Mouse (Mus musculus) monocyte, adult 2 months (primary cell): ENCODE measurements around the gene Apol6.
"Not testable (repeated sequence)": the region's sequence is repeated elsewhere in the genome, so short reads cannot be mapped to it uniquely, and the experiment has no call there.

Source experiments
- DNase-seq, 2 experiments: peaks; one replicate each; pipeline ENCODE4 v3.0.0; 2022; ENCODE audit warnings: low spot score in 2 of 2, low read depth in 1 of 2

Apol6 gene

DNA sequence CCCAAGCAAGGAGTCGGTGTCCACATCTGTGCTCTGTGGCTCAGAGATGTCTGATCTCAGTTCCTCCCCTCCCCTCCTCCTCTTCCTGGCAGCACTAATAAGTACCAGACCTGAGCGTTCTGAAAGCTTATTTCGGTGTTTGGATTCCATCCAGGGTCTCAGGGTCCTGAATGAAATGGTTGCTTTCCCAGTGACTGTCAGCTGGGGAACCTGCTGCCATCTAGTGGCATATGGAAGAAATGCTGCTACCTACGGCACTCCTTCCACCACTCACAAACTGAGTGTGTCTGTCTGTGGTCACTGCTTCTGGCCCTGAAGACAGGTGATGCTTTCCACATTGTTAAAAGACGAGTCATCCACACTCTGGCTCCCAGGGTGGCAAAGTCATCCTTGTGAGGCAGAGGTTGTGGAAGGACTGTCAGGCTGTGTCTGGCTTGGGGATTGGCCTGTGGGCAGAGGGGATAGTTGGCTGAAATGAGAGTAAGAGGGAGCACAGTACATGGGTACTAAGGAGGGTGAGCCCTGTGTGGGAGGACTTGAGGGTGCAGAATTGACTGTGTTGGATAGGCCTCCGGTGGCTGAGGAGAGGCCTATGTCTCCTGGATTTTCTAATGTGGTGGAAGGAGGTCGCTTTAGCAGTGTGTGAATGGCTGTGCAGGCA lies 15.1 kb upstream of the Apol6 start:
- no peak for DNase-seq

DNA sequence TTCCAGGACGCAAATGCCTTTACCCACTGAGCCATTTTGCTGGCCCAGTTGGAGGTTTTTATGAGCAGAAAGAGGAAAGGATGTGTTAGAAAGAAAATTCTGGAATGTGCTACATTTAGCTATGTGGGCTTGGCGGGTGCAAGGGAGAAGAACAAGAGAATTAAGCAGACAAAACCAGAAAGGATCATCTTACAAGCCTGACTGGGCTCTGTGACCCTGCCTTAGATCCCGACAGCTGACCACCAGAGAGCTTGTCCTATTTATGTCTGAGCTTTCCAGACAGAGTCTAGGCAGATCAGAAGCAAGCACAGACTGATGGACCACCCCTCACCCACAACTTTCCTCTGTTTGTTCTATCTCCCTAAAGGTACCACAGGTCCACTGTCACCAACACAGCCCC lies 13.3 kb upstream of the Apol6 start:
- DNase-seq = no peak

DNA sequence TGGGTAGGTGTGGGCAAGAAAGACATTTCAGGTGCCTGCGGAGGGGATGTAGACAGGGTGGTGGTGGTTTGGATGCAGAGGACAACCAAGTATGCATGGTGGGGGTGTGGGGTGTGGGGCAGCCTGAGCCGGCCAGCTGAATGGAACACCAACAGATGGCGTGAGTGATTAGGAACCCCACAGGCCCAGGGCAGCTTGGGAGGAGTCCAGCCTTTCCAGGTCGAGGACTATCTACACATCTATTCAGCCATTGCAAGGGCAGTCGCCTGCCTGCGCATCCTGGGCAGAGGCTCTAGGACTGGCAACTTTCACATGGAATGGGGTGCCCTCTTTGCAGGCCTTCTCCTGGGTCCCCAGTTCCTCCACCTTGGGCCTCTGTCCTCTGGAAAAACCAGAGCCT lies 10.0 kb upstream of the Apol6 start:
- DNase-seq = no peak

DNA sequence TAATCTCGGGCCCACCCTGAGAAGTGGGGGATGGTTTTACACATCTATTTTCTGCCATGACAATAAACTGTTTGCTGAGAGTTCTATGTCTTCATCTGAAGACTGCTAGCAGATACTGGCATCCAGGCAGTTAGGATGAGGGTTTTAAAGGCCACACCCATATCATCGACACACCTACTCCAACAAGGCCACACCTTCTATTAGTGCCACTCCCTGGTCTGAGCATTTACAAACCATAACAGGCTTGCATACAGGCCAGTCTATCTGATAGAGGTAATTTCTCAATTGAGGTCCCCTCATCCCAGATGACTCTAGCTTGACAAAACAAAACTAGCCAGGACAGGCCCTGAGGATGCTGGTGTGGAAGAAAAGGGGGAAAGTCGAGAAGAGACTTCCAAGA lies 8.9 kb upstream of the Apol6 start:
- DNase-seq = no peak

DNA sequence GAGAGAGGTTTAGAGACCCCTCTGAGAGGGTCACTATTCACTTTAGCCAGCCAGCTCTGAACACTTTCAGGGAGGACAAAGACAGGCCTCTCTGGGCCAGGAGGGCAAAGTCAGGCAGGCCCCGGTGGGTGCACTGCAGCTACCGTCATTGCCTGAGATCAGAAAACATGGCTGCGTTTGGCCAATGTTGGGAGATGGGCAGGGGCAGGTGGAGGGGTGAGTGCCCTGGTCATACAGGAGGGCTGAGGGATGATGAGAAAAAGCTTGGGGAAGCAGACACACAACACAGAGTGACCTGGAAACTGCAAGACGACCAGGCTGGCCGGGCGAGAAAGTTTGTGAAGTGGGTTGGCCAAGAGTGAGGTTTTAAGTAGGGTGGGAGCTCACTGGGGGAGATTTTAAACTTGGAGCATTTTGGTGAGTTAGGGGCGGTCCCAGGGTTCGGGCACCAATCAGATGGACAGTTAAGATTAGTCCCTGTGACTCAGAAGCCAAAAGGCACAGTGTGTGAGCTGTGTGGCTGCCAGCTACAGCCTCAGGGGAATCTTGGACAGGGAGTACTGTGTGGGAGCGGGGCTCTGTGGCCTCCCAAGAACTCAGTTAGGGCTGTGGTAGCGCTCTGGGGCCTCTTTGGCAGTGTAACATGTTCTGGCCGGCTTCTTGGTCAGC lies 8.1 kb upstream of the Apol6 start:
- DNase-seq = no peak

DNA sequence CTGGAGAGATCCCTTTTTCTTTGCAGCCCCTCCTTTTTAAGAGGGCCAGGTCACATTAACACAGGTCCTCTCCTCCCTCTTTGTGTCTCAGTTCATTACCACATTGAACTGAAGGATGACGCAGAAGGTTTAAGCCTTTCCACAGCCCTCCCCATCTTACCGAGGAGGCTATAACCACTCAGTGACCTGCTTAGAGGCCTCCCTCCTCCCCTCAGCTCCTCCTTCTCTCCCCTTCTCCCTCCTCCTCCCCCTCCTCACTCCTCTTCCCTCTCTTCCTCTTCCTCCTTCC lies 7.6 kb upstream of the Apol6 start:
- no peak for DNase-seq

DNA sequence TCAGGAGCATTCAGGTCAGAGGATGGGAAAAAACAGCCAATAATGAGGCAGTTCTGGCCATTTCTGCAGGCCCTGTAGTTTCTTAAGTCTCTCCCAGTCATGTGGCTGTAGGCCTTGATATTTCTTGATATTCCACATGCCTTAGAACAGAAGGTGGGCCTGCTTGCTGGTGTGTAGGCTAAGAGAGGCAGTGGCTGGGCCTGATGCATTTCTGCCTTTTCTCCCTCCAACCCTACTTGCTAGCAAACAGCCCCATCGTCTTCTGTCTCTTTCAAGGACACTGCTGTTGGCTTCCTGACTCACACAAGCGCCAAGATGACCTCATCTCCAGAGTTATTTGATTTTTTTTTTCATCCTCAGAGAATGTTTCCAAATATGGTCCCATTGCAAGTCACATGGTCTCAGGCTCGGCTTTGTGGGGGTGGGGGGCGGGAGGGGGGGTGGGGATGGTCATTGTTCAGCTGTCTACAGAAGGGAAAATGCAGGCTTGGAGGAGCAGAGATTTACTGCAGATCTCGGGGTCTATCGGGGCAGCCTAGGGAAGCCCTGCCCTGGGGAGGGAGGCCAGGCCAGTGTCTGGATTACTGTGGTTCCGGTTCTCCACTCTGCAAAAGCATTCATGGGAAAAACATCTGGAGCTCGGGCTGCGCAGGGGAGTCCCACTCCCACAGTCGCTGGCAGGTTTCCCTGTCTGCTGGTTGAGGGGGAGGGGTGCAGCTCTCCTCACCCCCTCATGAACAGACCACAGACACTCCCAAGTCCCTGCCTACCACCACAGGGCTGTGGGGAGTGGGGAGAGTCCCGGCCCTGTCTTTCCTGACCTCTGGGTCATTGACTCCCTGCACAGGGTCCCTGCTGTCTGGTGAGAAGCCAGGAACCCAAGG lies 7.0 kb upstream of the Apol6 start:
- DNase-seq = no peak

DNA sequence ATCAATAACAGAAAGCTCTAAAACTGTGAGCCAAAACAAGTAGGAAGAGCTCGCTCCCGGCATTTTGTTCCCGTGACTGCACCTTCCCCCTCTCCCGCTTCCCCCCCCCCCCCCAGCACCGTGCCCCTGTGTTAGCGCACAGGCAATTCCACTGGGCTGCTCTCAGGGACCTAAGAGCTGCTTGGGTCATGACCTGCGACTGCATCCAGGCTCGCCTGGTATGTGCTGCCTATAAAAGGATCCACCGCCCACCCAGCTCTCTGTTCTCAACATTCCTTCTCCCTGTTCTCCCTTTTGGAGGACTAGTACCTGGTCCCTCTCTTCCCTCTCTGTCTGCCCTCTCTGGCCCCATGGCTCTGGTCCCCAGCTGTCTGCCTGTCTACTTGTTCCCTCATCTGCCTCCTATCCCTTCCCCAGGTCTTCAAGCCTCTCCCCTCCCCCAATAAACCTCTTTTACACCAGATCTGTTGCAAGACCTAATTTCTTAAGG lies 5.3 kb upstream of the Apol6 start:
- no peak for DNase-seq

DNA sequence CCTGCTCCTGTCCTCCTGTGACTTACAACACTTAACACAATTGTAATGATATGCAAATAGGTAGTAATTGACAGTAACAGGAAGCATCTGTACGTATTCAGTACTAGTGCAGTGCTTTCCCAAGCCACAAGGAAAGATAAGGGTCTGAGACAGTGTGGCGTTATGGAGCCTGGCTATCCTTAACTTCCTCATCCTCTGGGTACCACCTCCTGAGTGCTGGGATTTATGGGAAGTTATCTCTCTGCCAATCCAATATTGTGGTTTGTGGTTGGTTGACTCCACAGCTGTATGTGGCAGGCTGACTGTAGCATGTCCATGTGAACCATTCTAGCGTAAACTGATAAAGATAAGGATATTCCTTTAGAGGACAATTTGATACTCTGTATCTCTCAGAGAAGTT lies 3.7 kb upstream of the Apol6 start:
- DNase-seq = no peak

DNA sequence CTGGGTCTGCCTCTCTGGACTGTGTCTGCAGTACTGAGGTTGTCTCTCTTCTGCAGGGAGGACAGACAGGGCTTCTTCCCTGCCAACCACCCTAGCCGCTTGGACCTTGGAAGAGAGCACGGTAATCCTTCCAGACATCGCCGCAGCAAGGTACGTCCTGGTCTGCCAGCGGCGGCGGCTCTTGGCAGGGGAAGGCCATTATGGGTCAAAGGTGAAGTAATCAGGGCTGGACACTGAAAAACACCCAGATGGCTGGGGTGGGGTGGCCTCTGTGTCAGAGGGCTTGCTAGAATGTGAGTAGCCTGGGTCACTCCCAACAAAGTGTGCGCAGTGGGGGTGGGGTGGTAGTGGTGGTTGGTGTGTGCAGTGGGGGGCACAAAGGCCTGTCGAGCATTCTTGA lies 1.1 kb downstream of the Apol6 start:
- DNase-seq = no peak

DNA sequence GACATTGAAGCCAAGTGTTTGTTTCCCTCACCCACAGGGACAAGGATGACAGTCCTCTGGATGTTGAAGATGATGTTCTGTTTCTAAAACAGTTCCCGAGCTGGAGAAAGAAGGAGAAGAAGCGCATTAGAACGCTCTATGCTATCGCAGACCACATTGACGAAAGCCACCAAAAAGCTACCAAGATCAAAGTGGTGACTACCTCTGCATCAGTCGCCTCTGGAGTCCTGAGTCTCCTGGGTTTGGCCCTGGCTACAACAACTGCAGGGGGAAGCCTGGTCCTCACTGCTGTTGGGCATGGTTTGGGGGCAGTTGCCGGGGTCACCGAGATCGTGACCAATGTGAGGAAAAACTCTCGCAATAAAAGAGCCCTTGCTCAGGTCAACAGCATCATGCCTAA lies 6.0 kb downstream of the Apol6 start, which contains the start of gene Mb:
Gene Mb, minus strand, starts transcription at position 101 of the 400 bp plus-strand sequence.
- no peak for DNase-seq

DNA sequence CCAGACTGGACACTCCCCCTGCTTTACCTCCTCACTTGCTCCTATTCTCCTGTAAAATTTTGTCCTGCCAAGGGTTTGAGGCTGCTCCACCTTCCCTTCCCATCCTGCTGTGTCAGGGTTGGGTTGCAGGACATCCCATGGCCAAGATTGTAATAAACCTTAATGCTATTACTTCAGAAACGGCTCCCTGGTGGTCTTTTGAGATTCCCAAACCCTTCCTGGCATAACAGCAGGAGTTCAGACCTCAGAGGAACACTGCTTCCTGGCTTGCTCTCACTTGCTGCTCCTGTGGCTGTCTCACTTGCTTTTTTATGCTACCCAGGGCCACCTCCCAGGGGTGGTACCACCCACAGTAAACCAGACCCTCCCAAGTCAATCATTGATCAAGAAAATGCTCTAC lies 7.6 kb downstream of the Apol6 start:
- no peak for DNase-seq

DNA sequence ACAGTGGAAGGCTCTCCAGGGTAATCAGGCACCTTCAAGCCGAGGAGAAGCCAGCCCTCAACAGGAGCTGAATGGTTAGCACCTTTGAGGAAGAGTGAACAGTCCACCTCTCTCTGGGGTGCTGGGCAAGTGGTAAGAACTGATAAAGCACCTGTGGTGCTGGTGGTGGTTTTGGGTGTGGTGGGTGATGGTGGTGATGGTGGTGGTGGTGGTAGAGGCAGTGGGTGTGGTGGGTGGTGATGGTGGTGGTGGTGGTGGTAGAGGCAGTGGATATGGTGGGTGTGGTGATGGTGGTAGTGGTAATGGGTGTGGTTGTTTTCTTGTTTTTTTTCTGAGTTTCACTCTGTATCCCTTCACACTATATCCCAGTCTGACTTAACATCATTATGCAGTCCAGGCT lies 8.5 kb downstream of the Apol6 start:
- no peak for DNase-seq

DNA sequence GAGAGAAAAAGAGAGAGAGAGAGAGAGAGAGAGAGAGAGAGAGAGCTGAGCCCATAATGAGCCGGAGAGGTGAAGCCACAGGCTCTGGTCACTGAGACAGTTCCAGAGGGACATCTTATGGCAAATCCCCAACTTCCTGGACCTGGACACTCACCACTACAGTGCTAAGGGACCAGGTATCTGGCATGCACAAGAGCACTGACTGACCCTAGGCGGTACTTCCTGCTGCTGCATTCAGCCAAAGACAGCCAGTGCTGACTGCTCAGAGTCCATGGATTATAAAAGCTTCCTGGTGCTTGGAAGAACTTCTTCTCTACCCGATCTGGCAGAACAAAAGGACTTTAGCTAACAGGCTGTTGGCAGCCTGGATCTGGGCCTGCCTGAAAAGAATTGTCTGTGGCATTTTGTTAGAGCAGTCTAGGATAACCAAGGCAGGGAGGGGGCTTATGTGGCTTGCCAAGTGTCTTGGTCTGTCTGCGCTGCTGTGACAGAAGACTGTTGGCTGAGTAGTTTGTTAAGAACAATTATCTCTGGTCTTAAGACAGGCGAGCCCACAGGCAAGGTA lies 10.2 kb downstream of the Apol6 start:
- no peak for DNase-seq

DNA sequence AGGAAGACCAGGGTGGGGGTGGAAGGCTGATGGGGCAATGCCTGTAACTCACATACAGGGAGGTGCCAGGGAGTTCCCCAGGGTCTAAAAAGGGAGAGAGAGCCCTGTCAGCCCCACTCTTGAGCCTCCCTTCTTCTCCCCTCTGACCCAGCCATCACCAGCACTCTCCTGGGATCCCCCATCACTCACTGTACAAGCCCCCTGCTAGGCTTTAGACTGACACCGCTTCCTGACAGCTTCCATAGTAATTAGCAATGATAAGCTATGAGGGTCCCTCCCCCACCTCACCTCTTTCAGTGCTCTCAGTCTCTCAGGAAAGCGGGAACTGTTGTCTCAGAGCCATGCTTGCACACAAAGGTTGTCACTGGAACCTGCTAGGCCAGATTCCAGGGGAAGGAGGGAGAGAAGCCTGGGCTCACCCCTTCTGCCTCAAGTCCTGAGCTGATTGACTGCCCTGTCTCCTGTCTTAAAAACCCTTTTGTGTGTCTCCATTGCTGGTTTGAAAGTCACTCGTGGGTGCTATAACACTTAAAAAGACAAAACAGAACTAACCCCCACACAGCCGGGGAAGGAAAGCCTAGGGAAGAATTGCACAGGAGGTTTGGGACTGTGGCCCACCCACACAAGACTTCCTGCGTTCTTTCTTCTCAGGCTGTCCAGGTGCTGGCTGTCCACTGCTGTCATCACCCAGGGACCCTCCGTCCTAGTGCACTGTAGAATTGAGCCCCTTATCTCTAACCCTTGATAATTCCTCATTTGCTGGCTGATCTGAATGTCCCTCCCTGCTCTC lies 11.7 kb downstream of the Apol6 start:
- DNase-seq = no peak

DNA sequence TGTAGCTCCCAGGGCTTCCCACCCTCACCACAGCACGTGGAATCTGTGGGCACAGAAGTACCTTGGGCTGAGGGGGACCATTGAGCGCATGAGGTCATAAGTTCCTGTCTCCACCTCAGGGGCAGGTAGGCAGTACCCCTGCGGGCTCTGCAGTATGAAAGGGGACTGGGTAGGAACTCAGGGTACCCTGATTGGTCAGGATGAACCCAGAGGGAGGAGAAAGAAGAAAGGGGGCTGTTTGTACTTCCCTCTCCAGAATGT lies 12.2 kb downstream of the Apol6 start:
- DNase-seq = no peak

DNA sequence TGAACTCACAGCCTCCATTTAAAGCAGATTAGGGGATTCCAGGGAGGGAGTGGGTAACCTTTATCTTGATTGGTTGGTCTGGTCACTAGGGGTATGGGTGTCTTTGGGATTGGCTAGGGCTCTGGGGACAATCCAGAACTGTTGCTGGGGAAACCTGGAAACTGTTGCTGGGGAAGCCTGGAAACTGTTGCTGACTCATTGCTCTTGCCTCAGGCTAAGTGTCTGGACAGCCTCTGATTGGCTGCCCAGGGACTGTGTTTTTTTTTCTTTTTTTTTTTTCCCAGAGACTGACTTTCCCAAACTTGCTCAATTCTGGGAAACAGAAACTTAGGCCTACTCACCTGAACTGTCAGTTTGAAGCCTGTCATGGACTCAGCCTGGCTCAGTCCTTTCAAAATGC lies 14.0 kb downstream of the Apol6 start:
- no peak for DNase-seq

DNA sequence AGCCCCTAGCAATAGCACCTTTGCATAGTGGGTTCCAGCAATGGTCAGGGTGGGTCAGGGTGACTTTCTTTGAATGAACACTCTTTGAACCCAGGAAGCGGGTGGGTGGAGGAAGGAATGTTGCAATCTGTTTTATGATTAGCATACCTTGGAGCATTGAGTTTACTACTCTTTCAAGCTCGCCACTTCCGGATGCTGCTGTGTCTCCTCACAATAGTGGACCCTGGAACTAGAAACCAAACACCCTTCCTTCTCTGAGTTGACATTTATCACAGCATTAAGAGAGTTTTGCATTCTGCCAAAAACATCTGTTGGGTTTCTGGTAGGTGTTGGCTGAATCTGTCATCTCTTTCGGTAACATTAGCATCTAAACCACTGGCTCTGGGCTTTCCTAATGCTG lies 14.9 kb downstream of the Apol6 start:
- not testable (repeated sequence) for DNase-seq

DNA sequence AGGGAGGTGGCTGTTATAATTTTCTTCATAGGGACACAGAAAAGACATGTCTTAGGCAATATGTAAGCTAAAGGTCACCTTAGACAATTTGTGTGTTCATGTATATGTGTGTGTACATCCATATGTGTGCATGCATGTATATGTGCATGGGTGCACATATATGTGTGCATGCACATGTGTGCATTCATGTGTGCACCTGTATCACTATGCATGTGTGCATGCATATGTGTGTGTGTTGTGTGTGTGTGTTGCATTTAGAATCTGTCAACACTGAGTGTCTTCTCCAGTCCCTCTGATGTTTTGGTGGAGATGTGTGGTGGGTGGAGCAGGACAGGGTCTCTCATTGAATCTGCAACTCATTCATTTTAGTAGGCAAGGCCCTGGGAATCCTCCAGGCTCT lies 18.2 kb downstream of the Apol6 start:
- DNase-seq = no peak

DNA sequence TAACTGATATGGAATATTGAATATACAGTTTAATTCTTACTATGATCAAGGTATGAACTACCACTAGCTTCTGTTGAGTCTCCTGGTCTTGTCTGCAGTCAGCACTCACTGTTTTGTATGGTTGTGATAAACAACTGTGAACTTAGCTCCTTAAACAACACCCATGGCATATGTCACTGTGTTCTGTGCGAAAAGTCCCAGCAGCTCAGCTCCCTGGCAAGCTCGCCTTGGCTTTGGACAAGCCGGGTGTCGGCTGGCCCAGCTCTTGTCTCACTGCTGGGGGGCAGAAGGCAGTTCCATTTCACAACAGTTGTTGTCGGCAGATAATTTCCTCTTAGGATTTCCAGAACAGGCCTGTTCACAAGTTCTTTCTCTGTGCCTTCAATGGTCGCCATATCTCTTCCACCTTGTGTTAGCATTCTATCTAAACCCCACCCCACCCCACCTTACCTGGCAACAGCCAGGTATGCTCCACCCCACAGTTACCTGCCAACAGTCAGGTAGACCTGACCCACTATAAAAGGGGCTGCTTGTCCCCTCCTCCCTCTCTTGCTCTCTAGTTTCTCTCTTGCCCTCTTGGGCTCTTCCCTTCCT lies 20.8 kb downstream of the Apol6 start:
- no peak for DNase-seq

DNA sequence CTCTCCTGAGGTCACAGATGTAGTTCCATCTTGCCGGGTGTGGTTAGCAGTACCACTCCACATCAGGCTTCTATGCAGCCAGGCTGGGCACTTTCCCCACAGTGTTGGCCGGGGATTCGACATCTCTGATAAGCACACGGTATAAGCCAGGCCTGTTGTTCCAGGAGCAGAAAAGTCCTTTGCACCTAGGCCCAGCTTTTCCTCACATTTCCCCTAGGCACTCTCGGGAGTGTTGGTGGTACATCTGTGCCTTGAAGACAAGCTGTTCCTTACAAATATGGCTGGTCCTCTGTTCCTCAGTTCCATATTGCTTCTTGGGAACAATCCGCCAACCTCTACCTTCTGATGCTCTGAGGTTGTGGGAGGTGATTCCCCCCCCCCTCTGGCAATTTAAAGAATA lies 21.7 kb downstream of the Apol6 start:
- no peak for DNase-seq
